Comparison of ENCODE assay signal across 7 mouse cellular contexts in genomic region chr7:132808841-132809682, GRCm38 (mm10). TPM values are rescaled to one million over a fixed set of nuclear protein-coding genes. Genes with fewer than 3 reads are reported as not detected.
DNase-seq lines count a peak whose midpoint lies in the region; TF ChIP-seq lines count a peak whose summit lies in the region.

No protein-coding gene starts in this region.

- peak overlapping the region; percentile 64 for H3K4me2 ChIP-seq in myocyte (ENCODE audit: low read depth)

- no peaks in the 10 kb centered on the region for H3K27me3 ChIP-seq in limb, embryonic 10.5 days (ENCODE audit: low read depth, poor library complexity, severe bottlenecking)
- no peaks in the 10 kb centered on the region for H3K27me3 ChIP-seq in myocyte (ENCODE audit: control insufficient read depth, insufficient read depth, insufficient read length)

- TF ChIP-seq POLR2A in myocyte (IDR thresholded peaks at IDR 0.05; ENCODE audit: insufficient read length, low read depth), result no peak

- intact Hi-C loops in gastrocnemius, postnatal 36 days (cut with DNase I), result loop anchor here (5.0 kb wide), 1 partner anchor 37 kb away; no protein-coding TSS in a partner anchor

- H3K4me1 ChIP-seq in limb, embryonic 10.5 days, result peaks cover 82% of the 10 kb centered on the region

- peaks cover 40% of the 10 kb centered on the region for H3K79me2 ChIP-seq in myocyte (ENCODE audit: control insufficient read depth, insufficient read depth)

- peak overlapping the region; percentile 84 for H3K27ac ChIP-seq in limb, embryonic 10.5 days

- WGBS in limb, embryonic 10.5 days, result 1% methylated on average over 20 of the region's 20 CpGs

- DNase-seq in right cerebral cortex, postnatal 25 days, result peak; percentile 29
- DNase-seq in right cerebral cortex, postnatal 36 days (ENCODE audit: low spot score in 2 of 2), result no peak
- DNase-seq in cerebellum, adult 9-11 months, result peak; percentile 75
- peak; percentile 20 to 49 for DNase-seq in gastrocnemius, postnatal 36 days
- peak; percentile 59 for DNase-seq in limb, embryonic 10.5 days (ENCODE audit: low spot score)
- DNase-seq in c-Kit-positive CD71-positive TER-119-positive erythroid progenitor cells, embryonic 14.5 days (ENCODE audit: low spot score), result no peak

- H3K36me3 ChIP-seq in limb, embryonic 10.5 days, result peaks cover 2% of the 10 kb centered on the region; the same call in 1 of the 2 replicates
- no peaks in the 10 kb centered on the region for H3K36me3 ChIP-seq in myocyte (ENCODE audit: control insufficient read depth, insufficient read depth)

- no peaks in the 10 kb centered on the region for H3K9me3 ChIP-seq in limb, embryonic 10.5 days (replicated peaks)

- H3ac ChIP-seq in myocyte (ENCODE audit: control insufficient read depth, insufficient read length), result no peak overlapping the region

- H3K4me3 ChIP-seq in limb, embryonic 10.5 days, result peak overlapping the region; percentile 38
- H3K4me3 ChIP-seq in myocyte, result no peak overlapping the region

TF ChIP-seq in myocyte, 11 proteins besides CTCF, POLR2A, EP300 and RAD21:
- TF ChIP-seq MYOD1 (IDR thresholded peaks at IDR 0.05; ENCODE audit: control insufficient read depth in 1 of 3, insufficient read length in 2 of 3, low read depth in 2 of 3), result peak in 2 of 3 experiments; percentile 31 to 45
- TF ChIP-seq MYOG (IDR thresholded peaks at IDR 0.05; ENCODE audit: control insufficient read depth in 1 of 3, insufficient read depth in 1 of 3, insufficient read length in 2 of 3, low read depth in 2 of 3), result peak in 1 of 3 experiments; percentile 68
- TF ChIP-seq POLR2AphosphoS2 (IDR thresholded peaks at IDR 0.05; ENCODE audit: insufficient read length, low read depth), result no peak
- no peak for TF ChIP-seq REST (IDR thresholded peaks at IDR 0.05; ENCODE audit: insufficient read depth, insufficient read length)
- TF ChIP-seq TCF12 (IDR thresholded peaks at IDR 0.05; ENCODE audit: insufficient read depth, poor library complexity, severe bottlenecking), result no peak
- TF ChIP-seq MAX (IDR thresholded peaks at IDR 0.05; ENCODE audit: low read depth), result no peak
- TF ChIP-seq USF1 (IDR thresholded peaks at IDR 0.05; ENCODE audit: low read depth), result no peak

RNA-seq across cellular contexts. Expression of gene Fam53b, which starts 4.6 kb away (rescaled TPM):
- 10 to 100 TPM; 15.0 to 16.1 TPM for total RNA-seq in gastrocnemius, postnatal 36 days (2021)
- polyA plus RNA-seq in limb, embryonic 10.5 days (2016; fragmentation: Nextera tagmentation; extraction: Ambion mirVana), result 32.7 and 39.1 TPM in 2 replicates
- 26.5 TPM for polyA plus RNA-seq in myocyte (2012; fragmentation: generic; extraction: Trizol)

RNA-seq across cellular contexts. Expression of gene Eef1akmt2, which starts 43.4 kb away (rescaled TPM):
- 1 to 10 TPM; 5.0 to 6.8 TPM for total RNA-seq in gastrocnemius, postnatal 36 days (2021)
- polyA plus RNA-seq in limb, embryonic 10.5 days (2016; fragmentation: Nextera tagmentation; extraction: Ambion mirVana), result 74.0 and 74.6 TPM in 2 replicates
- 10.8 TPM for polyA plus RNA-seq in myocyte (2012; fragmentation: generic; extraction: Trizol)

RNA-seq across cellular contexts. Expression of gene Abraxas2, which starts 50.0 kb away (rescaled TPM):
- total RNA-seq in gastrocnemius, postnatal 36 days (2021), result 10 to 100 TPM; 20.5 to 21.3 TPM
- 34.8 and 36.5 TPM in 2 replicates for polyA plus RNA-seq in limb, embryonic 10.5 days (2016; fragmentation: Nextera tagmentation; extraction: Ambion mirVana)
- 20.2 TPM for polyA plus RNA-seq in myocyte (2012; fragmentation: generic; extraction: Trizol)

Comparison
In these comparisons a context has a peak if more than half of its experiments do, and no peak if none do; other contexts are left out.
1. DNase-seq: peak in right cerebral cortex, postnatal 25 days (single experiment), cerebellum, adult 9-11 months (single experiment), gastrocnemius, postnatal 36 days (2 of 2) and limb, embryonic 10.5 days (single experiment); none in right cerebral cortex, postnatal 36 days (0 of 2) and c-Kit-positive CD71-positive TER-119-positive erythroid progenitor cells, embryonic 14.5 days (single experiment).